Comparison of ENCODE assay signal across 10 mouse cellular contexts in genomic region chr15:101980849-101981248, GRCm38 (mm10). TPM values are rescaled to one million over a fixed set of nuclear protein-coding genes. Genes with fewer than 3 reads are reported as not detected.
DNase-seq lines count a peak whose midpoint lies in the region; ATAC-seq and TF ChIP-seq lines count a peak whose summit lies in the region.
"Had no signal": no experiment of that assay in that cellular context is flagged by ENCODE, and none has a peak within 500 bp of the region (broad histone marks: within the 10 kb centered on the region; RNA-seq: fewer than 3 reads in every experiment).

No protein-coding gene starts in this region.

- H3K4me2 ChIP-seq in heart, embryonic 13.5 days, result no peak overlapping the region

- no peaks in the 10 kb centered on the region for H3K9me3 ChIP-seq in heart, embryonic 13.5 days

- WGBS in heart, embryonic 13.5 days, result 64% methylated on average over 6 of the region's 6 CpGs
- WGBS in small intestine, adult 2 months, result 24% methylated on average over 6 of the region's 6 CpGs

- H3K27ac ChIP-seq in heart, embryonic 13.5 days (replicated peaks), result no peak overlapping the region; the same call in 1 of the 2 replicates
- H3K27ac ChIP-seq in small intestine, adult 2 months (ENCODE audit: insufficient read depth, low read depth, low read length), result peak overlapping the region; percentile 91

- 0 out of 2 replicates have a peak overlapping the region, but pooled peaks have one; percentile 24 for H3K9ac ChIP-seq in heart, embryonic 13.5 days

- H3K27me3 ChIP-seq in heart, embryonic 13.5 days (replicated peaks), result no peaks in the 10 kb centered on the region
- H3K27me3 ChIP-seq in small intestine, adult 2 months (ENCODE audit: control insufficient read depth, insufficient read depth, low read length), result no peaks in the 10 kb centered on the region

- peak; percentile 50; the same call in 1 of the 2 replicates for TF ChIP-seq POLR2A in small intestine, adult 2 months (IDR thresholded peaks at IDR 0.05; ENCODE audit: low read depth, low read length)

- DNase-seq in heart, postnatal 36 days, result no peak
- DNase-seq in fibroblast of lung, adult 2 months (ENCODE audit: low read depth), result peak; percentile 29
- peak; percentile 92 to 93 for DNase-seq in kidney, postnatal 36 days
- DNase-seq in layer of hippocampus, adult 18-20 months (ENCODE audit: low spot score in 2 of 2), result no peak
- DNase-seq in thymus, postnatal 14 days, result no peak
- DNase-seq in layer of hippocampus, adult 9-10 months (ENCODE audit: low spot score), result no peak

- no peak for ATAC-seq in heart, embryonic 13.5 days (ENCODE audit: extremely low read depth, insufficient number of reproducible peaks, low FRiP score, low TSS enrichment)

- peaks cover 28% of the 10 kb centered on the region for H3K4me1 ChIP-seq in heart, embryonic 13.5 days
- H3K4me1 ChIP-seq in small intestine, adult 2 months (ENCODE audit: control insufficient read depth, insufficient read depth, insufficient read length, low read length), result peaks cover 44% of the 10 kb centered on the region

- TF ChIP-seq CTCF in small intestine, adult 2 months (IDR thresholded peaks at IDR 0.05; ENCODE audit: extremely low read depth, insufficient read length, insufficient replicate concordance, low read depth, low read length), result no peak; the same call in 1 of the 2 replicates

- no peaks in the 10 kb centered on the region for H3K36me3 ChIP-seq in heart, embryonic 13.5 days
- no peaks in the 10 kb centered on the region for H3K36me3 ChIP-seq in small intestine, adult 2 months (ENCODE audit: control insufficient read depth, insufficient read depth, low read length)

- intact Hi-C loops in heart, postnatal 36 days (cut with DNase I), result loop anchor here (5.0 kb wide), 1 partner anchor 739 kb away; no protein-coding TSS in a partner anchor

- no peak overlapping the region for H3K4me3 ChIP-seq in heart, embryonic 13.5 days
- no peak overlapping the region for H3K4me3 ChIP-seq in small intestine, adult 2 months (ENCODE audit: low read depth, low read length)

RNA-seq across cellular contexts. Expression of gene Krt8, which starts 23.4 kb away (rescaled TPM):
- 21.7 and 24.9 TPM in 2 replicates for polyA plus RNA-seq in heart, embryonic 13.5 days (2015; fragmentation: Nextera tagmentation; extraction: Ambion mirVana)
- total RNA-seq in heart, postnatal 36 days (2021), result 1 to 10 TPM; 1.4 to 2.5 TPM
- polyA plus RNA-seq in small intestine, adult 2 months (2012; rRNA removed), result 1,332 and 3,924 TPM in 2 replicates
- not detected for total RNA-seq in layer of hippocampus, adult 18-20 months (2021)

RNA-seq across cellular contexts. Expression of gene Krt78, which starts 26.8 kb away (rescaled TPM):
- polyA plus RNA-seq in heart, embryonic 13.5 days (2015; fragmentation: Nextera tagmentation; extraction: Ambion mirVana), result not detected in 2 replicates
- total RNA-seq in heart, postnatal 36 days (2021), result not detected
- polyA plus RNA-seq in small intestine, adult 2 months (2012; rRNA removed), result 0.18 and 0.23 TPM in 2 replicates
- not detected for total RNA-seq in layer of hippocampus, adult 18-20 months (2021)
- total RNA-seq: left cerebral cortex, postnatal 25 days had no signal
- polyA plus RNA-seq: heart, embryonic 16.5 days had no signal

RNA-seq across cellular contexts. Expression of gene Krt79, which starts 40.7 kb away (rescaled TPM):
- 0.45 and 0.56 TPM in 2 replicates for polyA plus RNA-seq in heart, embryonic 13.5 days (2015; fragmentation: Nextera tagmentation; extraction: Ambion mirVana)
- total RNA-seq in heart, postnatal 36 days (2021), result not detected
- polyA plus RNA-seq in small intestine, adult 2 months (2012; rRNA removed), result 0.22 and 0.76 TPM in 2 replicates
- under 1 TPM; 0.20 to 0.45 TPM for total RNA-seq in layer of hippocampus, adult 18-20 months (2021)
- total RNA-seq: left cerebral cortex, postnatal 25 days had no signal

RNA-seq across cellular contexts. Expression of gene Krt18, which starts 47.1 kb away (rescaled TPM):
- 34.6 and 36.0 TPM in 2 replicates for polyA plus RNA-seq in heart, embryonic 13.5 days (2015; fragmentation: Nextera tagmentation; extraction: Ambion mirVana)
- total RNA-seq in heart, postnatal 36 days (2021), result 1 to 10 TPM; 2.5 to 5.1 TPM
- 141 and 200 TPM in 2 replicates for polyA plus RNA-seq in small intestine, adult 2 months (2012; rRNA removed)
- under 1 TPM; 0.23 to 0.64 TPM for total RNA-seq in layer of hippocampus, adult 18-20 months (2021)

RNA-seq across cellular contexts. Expression of gene Krt4, which starts 56.3 kb away (rescaled TPM):
- polyA plus RNA-seq in heart, embryonic 13.5 days (2015; fragmentation: Nextera tagmentation; extraction: Ambion mirVana), result 0.06 and 0.07 TPM in 2 replicates
- not detected for total RNA-seq in heart, postnatal 36 days (2021)
- polyA plus RNA-seq in small intestine, adult 2 months (2012; rRNA removed), result 0.09 and 0.10 TPM in 2 replicates
- total RNA-seq in layer of hippocampus, adult 18-20 months (2021), result not detected
- total RNA-seq: left cerebral cortex, postnatal 25 days had no signal

Comparison
In these comparisons a context has a peak if more than half of its experiments do, and no peak if none do; other contexts are left out.
1. DNase-seq: peak in fibroblast of lung, adult 2 months (single experiment) and kidney, postnatal 36 days (2 of 2); none in heart, postnatal 36 days (0 of 2), layer of hippocampus, adult 18-20 months (0 of 2), thymus, postnatal 14 days (single experiment) and layer of hippocampus, adult 9-10 months (single experiment).